Mouse (Mus musculus): Measurements from ENCODE around the gene Afap1l2.
A peak's percentile ranks its signal among the peaks of the same experiment; 100 is the strongest.

Afap1l2 gene

DNA sequence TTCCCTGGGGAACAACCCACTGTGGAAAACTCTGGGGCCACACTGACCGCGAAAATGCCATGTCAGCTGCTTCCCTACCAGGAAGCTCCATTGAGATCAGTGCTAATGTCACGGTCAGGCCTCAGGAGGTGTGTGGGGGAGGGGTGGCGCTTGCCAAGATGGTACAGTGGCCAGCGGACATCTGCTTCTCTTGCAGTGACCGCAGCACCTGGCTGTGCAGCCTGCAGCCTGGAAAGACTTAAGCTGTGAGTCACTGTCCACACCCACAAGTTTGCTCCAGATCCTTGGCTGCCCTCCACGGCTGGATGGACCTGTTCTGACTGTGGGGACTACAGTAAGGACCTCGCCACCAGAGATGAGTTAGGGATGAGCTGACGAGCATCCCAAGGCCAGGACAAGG, 68.2 kb downstream of the Afap1l2 start:
- DNase-seq (ENCODE audit: extremely low spot score) = no peak

DNA sequence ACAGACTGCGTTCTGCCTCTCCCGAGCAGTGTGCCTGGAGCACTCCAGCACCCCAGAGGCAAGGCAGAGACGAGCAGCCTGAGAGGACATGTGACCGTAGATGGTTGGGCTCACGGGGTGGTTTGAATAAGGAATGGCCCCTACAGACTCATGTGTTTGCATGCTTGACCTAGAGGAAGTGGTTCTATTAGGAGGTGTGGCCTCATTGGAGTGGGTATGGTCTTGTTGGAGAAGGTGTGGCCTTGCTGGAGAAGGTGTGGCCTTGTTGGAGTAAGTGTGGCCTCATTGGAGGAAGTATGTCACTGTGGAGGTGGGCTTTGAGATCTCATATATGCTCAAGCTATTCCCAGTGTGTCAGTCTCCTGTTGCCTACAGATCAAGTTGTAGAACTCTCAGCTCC, 70.1 kb downstream of the Afap1l2 start:
- no peak for DNase-seq (ENCODE audit: extremely low spot score)

DNA sequence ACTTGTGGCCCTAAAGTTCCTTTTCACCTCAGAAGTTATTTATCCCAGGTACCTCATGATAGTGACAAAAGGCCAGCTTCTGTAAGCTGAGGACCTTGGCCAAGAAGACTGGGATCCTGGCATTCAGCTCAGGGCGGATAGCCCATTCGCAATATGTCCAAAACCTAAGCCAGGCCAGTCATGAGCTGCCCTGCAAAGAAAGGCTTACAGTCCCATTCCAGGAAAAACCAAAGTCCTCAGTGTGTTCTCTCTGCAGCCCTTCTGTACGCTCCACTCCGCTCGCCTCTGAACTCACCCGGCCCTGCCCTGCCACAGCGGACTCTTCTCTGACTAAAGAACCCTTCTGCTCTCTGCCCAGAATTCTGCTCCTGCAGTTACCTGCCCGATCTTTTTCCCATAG, 71.8 kb downstream of the Afap1l2 start:
- DNase-seq (ENCODE audit: extremely low spot score) = no peak

DNA sequence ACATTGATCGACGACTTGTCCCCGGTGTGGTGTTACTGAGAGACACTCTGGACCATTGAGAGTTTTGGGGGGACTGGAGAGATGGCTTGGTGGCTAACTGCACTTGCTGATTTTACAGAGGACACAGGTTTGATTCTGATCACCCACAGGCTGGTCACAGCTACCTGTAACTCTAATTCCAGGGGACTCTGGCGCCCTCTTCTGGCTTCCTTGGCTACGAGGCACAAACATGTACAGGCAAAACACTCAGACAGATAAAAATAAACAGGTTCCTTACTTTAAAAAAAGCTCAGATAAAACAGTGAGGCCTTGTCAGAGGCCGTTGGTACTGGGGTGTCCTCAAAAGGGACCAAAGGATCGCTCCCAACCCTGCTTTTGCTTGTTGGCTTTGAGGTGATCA, 72.3 kb downstream of the Afap1l2 start:
- DNase-seq (ENCODE audit: extremely low spot score) = no peak

DNA sequence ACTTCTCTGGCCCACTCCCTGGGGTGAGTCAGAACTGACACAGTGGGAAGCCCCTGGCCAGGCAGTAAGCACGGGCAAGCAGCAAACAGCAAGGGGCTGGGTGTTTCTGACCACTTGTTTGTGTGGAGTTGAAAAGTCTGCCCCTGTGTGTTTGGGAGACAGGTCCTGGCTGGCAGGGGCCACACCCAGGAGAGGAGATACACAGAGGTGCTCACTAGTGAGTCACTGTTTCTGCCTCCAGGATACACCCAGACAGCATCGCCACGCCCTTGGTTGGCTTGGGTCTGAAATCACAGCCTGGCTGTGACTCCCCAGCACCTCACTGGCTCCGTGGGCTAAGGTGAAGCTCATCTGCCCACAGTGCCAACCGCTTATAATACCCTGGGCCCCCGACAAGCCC, 72.9 kb downstream of the Afap1l2 start:
- no peak for DNase-seq (ENCODE audit: extremely low spot score)

DNA sequence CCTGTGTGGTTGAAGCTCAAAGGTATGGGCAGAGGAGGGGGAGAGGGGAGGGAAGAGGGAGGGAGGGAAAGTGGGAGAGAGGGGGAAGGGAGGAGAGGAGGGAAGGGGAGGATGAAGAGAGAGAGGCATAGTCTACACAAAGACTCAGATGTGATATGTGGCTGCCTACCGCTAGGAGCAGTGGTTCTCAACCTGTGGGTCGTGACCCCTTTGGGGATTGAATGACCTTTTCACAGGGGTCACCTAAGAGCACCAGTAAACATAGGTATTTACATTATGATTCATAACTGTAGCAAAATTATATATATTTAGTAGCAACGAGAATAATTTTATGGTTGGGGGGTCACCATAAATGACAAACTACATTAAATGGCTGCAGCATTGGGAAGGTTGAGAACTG, 74.2 kb downstream of the Afap1l2 start:
- DNase-seq (ENCODE audit: extremely low spot score) = no peak

DNA sequence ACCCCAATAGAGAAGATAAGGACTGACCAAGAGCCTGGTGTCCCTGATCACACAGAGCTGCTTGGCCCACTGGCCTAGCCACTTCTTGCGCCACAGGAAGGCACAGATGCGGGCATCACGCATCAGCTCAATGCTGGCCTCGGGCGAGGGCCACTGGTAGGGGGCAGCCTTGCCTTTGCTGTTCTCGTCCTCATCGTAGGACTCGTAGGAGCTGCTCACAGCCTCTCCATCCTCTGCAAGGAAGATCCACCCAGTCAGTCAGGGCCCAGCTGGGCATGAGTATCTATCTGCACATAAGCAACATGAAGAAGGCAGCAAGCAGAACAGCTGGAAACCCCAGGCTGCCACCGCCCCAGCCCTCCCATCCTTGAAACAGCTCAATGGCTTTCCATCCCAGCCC, 78.0 kb downstream of the Afap1l2 start:
- no peak for DNase-seq (ENCODE audit: extremely low spot score)

DNA sequence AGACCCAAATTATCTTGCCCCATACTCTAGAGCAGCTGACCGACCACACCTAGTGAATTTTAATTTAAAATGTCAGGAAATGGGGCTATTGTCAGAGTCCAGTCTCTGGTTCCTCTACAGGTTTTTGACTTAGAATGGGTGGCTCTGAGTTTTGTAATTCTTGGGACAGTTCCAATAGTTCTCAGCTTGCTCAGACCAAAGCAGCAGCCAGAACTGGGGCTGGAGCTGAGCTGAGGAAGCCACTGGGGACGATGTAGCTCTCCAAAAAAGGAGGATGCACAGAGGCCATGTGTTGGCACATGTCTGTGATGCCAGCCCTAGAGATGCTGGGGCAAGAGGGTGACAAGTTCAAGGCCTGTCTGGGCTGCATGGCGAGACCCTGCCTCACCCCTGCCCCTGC, 78.6 kb downstream of the Afap1l2 start:
- no peak for DNase-seq (ENCODE audit: extremely low spot score)

DNA sequence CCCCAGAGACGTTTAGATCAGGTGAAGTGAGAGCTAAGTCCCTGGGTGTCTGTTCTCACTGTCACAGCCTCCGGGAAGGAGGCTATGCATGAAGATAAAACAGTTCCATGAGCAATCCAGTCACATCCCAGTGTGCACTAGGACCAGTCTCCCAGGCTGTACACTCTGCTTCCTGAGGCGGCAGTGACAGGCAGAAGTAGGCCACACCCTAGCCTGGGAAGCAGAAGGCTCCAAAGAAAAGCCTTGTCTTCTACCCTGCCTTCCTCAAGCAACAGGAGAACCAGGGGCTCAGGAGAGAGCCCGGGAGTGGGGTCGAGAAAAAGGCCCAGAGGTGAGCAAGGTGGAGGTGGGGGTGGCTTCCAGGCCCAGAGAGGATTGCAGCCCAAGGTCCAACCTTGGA, 86.3 kb downstream of the Afap1l2 start:
- DNase-seq (ENCODE audit: extremely low spot score) = no peak

DNA sequence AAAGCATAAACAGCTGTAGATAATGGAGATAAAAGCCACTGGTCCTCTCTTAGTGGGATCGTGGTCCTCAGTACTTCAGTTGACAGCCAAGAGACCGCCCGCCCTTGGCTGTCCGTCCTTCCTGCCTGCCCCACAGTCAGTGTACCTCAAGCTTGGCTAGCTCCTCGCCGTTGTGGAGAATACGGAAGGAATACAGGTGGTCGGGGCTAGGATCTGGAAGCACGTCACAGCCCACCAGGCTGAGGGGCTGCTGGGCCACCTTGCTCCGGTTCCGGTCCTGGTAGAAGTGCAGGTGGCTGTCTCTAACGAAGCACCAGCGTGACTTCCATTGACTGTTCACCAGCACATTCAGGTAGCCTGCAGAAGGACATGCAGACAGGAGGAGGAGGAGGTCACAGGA, 87.8 kb downstream of the Afap1l2 start:
- no peak for DNase-seq (ENCODE audit: extremely low spot score)

DNA sequence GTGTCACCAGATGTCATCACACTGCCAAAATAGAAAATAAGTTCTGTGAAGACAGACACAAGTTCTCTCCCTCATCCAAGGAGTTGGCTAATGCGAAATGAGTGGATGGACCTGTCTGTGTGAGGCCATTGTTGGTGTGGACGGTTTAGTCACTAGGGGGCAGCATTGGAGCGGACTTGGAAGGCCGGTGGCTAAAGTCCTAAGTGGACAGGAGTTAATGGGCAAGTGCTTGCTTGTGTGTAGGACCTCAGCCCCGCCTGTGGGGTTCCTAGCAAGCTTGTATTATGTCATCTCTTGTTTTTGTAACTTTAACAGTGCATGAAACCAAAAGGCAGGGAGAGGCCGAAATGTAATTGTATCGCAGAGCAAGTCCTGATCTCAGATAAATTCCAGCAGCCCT, 88.4 kb downstream of the Afap1l2 start:
- peak; percentile 88 for DNase-seq (ENCODE audit: extremely low spot score)

DNA sequence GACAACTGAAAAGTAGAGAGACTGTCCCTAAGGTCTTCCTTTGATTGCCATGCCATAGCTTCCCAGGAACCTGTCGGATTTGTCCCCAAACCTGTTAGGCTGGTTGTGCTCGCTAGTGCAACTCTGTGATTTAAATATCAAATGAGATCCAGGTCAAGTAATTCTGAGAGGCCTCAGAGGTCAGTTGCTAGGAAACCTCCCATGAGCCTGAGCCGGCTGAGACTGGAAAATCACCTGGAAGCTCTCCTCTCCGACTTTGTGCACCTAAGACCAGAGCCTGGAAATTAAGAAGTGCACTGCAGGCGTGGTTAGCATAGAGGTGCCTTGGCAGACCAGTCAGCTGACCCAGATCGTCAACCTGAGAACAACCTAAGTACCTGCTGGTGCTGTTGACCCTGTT, 92.9 kb downstream of the Afap1l2 start:
- DNase-seq (ENCODE audit: extremely low spot score) = no peak

DNA sequence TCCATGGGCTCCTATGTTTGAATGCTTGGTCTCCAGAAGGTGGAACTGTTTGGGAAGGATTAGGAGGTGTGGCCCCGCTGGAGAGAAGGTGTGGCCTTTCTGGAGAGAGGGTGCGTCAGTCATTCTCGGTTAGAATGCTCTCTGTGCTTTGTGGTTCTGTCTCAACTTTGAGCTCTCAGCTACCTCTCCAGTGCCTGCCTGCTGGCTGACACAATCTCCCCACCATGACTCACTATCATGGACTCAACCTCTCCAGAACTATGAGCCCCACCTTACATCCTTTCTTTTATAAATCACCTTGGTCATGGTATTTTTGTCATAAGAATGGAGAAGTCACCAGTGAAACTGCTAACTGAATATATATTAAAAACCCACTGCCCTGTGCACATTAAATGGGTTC, 93.4 kb downstream of the Afap1l2 start:
- DNase-seq (ENCODE audit: extremely low spot score) = no peak

DNA sequence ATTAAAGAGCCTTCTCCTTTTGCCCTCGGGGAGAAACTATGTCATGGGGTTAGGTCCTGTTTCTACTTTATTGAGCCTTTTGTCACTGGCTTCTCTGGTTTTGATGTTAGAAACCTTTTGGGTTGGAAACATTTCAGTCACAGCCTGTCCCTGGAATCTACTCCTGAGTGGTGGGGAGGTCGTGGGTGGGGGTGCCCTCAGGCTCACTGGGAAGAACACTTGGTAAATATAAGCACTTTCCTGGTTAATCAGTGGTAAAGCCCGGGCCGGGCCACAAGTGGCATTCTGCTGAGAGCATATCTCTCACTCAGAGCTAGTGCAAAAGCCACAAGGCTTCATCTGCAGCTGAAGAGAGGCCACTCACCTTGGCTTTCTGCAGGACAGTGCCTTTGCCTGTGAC, 94.3 kb downstream of the Afap1l2 start:
- DNase-seq (ENCODE audit: extremely low spot score) = no peak

DNA sequence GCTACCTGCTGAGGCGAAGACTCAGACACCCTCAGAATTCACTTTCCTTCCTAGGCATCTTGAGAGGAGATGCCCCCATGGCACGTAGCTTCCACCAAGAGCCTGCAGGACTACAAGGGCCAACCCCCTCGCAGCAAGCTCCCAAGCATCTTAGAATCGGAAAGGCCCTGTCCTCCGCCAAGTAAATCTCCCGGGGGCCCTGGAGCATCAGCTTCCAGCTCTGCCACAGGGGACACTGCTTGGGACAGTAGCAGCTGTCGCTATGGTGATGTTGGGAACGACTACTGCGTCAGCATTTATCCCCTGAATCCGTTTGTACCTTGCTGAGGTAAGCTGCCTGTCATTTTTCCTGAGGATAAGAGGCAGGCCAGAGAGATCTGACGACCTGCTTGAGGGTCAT, 97.5 kb downstream of the Afap1l2 start:
- no peak for DNase-seq (ENCODE audit: extremely low spot score)

DNA sequence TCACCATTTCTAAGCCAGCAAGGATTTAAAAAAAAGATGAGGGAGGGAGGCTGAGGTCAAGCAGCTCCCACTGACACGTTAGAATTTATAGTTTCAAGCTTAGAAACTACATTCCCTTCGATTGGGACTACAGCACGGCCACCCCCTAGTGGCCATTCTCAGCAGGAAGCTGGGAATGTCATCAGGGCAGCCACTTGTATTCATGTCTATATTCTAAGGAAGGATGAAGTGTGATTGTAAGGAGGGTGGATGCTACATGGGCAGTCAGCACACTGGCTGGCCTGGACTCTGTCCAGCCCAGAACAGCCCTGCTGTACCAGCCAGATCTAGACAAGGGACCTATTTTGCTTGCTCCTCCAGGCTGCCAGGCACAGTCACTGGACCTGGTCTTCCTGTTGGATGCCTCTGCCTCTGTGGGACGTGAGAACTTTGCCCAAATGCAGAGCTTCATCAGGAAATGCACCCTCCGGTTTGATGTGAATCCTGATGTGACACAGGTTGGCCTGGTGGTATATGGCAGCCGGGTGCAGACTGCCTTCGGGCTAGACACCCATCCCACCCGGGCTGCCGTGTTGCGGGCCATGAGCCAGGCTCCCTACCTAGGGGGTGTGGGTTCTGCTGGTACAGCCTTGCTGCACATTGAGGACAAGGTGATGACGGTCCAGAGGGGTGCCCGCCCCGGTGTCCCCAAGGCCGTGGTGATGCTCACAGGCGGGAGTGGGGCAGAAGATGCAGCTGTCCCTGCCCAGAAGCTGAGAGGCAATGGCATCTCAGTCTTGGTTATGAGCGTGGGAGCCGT, 99.4 kb downstream of the Afap1l2 start:
- peak; percentile 50 for DNase-seq (ENCODE audit: extremely low spot score)

DNA sequence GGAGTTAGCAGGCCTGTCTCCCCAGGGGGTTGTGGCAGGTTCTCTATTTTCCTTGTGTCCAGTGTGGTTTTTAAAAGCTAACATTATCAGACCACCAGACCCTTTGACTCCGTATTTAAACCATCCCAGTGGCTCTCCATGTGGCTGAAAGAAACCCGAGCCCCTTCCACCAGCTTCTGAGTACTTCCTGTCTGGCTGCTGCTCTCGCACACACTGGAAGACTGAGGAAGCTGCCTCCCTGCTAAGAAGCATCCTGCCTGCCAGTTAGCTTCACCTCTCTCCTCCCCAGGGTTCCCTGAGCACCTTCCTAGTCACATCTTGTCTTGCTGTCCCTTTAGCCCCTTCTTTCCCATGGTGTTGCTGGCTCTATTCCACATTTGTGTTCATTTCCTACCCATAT, 100.2 kb downstream of the Afap1l2 start:
- DNase-seq (ENCODE audit: extremely low spot score) = no peak

DNA sequence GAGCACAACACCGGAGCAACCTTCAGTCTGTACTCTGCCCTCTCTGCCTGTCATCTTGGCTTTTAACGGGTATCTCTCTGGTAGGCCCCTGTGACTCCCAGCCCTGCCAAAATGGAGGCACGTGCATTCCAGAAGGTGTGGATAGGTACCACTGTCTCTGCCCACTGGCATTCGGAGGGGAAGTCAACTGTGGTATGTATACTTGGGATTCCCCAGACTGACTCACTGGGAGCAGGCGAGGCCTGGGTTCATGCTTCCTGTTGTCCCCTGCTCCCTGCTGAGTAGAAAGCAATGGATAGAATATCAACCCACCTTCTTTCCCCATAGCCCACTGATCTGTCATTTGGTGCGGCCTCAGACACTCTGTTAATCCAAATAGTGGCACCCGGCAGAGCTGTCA, 102.6 kb downstream of the Afap1l2 start:
- DNase-seq (ENCODE audit: extremely low spot score) = no peak

DNA sequence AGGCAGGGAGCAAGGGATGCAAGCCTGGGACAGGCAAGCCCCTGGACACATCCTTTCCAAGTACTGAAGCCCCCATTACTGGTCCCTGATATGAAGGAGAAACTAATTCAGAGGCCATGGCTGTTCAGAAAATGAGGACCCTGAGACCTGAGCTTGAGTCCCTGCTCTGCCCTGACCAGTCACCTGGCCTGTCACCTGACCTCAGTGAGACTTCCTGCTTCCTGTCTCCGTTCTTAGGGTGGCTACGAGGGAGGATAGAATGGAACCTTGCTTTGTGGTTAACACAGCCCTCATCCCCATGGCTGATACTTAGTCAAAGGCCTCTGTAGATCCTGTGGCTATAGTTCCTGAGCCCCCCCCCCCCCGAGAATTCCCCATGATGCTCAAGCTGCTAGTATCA, 103.9 kb downstream of the Afap1l2 start:
- DNase-seq (ENCODE audit: extremely low spot score) = no peak

DNA sequence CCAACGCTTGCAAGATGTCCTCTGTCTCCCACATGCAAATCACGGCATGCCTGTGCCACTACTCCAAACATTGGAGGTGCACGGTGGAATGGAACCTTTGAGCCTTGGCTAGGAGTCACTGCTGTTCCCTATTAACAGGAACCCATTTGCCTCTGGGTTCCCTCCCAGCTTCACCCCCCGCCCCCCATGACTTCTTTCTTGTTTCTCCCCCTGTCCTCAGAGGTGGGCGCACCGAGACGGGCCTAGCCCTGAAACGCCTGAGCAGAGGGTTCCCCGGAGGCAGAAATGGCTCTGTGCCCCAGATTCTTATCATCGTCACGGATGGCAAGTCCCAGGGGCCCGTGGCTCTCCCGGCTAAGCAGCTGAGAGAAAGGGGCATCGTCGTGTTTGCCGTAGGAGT, 110.4 kb downstream of the Afap1l2 start:
- no peak for DNase-seq (ENCODE audit: extremely low spot score)

DNA sequence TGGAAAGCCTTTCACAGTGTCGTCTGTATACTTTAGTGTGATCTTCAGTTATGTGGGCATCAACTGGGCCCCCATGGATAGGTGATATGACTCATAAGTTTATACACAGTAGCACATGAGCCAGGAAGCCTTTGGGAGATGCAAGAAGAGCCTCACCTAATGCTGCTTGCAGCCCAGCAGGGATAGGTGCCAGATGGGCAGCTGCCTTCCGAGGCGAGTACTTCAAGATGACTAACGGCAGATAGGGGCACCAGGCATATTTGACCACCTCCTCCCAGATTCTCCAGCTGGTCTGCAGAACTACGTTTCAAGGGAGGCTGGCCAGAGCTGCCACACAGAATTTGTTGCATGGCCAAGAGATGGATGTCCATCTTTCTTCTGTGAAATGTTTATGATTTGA, 114.7 kb downstream of the Afap1l2 start:
- DNase-seq (ENCODE audit: extremely low spot score) = no peak

DNA sequence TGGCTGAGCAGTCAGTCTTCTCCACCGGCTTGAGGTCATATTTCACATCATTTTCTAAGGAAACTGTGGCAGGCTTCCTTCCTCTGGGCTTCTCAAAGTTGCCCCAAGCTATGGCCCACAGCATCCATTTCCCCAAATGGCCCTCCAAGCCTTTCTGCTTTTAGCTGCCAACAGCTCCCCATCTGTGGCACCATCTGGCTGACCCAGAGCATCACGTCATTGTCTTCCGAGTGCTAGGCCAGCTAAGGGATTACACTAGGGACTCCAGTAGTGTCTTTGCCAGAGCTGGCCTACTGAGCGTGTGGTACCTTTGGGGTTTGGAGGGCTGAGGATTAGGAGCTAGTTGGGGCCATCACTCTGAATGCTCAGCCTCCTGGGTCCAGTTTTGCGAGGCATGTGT, 115.4 kb downstream of the Afap1l2 start:
- no peak for DNase-seq (ENCODE audit: extremely low spot score)

DNA sequence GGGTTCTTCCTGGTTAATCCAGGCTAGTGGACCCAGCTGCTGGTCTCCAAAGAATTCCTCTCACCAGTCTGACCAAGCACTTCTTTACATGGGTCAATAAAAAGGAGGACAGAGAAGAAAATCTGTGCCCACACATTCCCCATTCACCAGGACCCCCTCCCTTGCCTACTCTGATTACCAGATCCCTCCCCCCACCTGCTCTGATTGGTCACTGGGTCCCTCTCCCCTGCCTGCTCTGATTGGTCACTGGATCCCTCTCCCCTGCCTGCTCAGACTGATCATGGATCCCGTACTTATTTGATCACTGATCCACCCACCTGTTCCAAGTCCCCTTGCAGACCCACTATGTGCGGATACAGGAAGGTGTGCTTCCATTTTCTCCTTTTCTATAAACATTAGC, 116.6 kb downstream of the Afap1l2 start:
- peak; percentile 42 for DNase-seq (ENCODE audit: extremely low spot score)

DNA sequence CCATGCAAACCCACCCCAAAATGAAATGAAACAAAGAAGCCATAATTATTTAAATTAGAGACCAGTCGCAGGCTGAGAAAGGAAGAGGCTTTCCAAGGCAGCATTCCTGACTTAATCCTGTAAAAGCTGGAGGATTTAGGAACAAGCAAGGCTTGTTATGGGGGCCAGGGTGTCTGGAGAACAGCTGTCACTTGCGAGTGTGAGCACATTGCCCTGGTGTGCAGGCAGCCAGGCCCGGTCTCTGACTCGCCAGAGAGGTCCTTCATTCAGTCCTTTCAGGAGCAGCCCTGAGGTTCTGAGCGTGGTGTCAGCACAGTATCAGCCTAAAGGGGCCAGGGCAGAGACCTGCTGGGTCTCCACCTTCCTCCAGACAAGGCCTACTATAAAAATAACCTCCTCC, 119.4 kb downstream of the Afap1l2 start:
- no peak for DNase-seq (ENCODE audit: extremely low spot score)
